ENCODE assay signal across 29 mouse cellular contexts in the genomic region with DNA sequence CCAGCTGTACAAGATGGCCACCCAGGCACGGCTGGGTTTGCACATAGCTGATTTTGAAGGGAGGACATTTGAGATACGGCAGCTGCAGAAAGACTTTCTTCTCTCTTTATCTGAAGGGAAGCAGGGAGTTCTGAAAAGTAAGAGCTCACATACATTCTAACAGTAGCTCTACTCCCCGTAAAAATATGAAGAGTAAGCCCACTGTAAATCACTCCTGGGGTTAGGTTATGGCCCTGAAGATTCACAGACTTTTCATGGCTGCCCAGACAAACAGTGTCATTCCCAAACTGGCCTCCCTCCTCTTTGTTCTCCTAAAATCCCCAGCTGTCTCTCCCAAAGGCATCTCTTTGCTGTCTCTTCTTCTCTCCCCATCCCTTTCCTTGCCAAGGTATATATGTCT. TPM values are rescaled to one million over a fixed set of nuclear protein-coding genes. Genes with fewer than 3 reads are reported as not detected.
"Had no signal": no experiment of that assay in that cellular context is flagged by ENCODE, and none has a peak within 500 bp of the region (broad histone marks: within the 10 kb centered on the region; RNA-seq: fewer than 3 reads in every experiment).

No protein-coding gene starts in this region.

- H3K4me2 ChIP-seq: embryonic facial prominence, embryonic 12.5 days; embryonic facial prominence, embryonic 13.5 days; embryonic facial prominence, embryonic 15.5 days; forebrain, embryonic 12.5 days; forebrain, embryonic 13.5 days; forebrain, embryonic 15.5 days had no signal

- H3K9me3 ChIP-seq: embryonic facial prominence, embryonic 10.5 days; embryonic facial prominence, embryonic 12.5 days; embryonic facial prominence, embryonic 13.5 days; embryonic facial prominence, embryonic 15.5 days; forebrain, embryonic 10.5 days; forebrain, embryonic 12.5 days; forebrain, embryonic 13.5 days; forebrain, embryonic 15.5 days had no signal

- H3K36me3 ChIP-seq: embryonic facial prominence, embryonic 10.5 days; embryonic facial prominence, embryonic 12.5 days; embryonic facial prominence, embryonic 13.5 days; embryonic facial prominence, embryonic 15.5 days; forebrain, embryonic 10.5 days; forebrain, embryonic 12.5 days; forebrain, embryonic 15.5 days had no signal

- H3K4me3 ChIP-seq: embryonic facial prominence, embryonic 10.5 days; embryonic facial prominence, embryonic 12.5 days; embryonic facial prominence, embryonic 13.5 days; embryonic facial prominence, embryonic 15.5 days; erythroblast, embryonic 14.5 days; forebrain, embryonic 10.5 days; forebrain, embryonic 12.5 days; forebrain, embryonic 13.5 days; forebrain, embryonic 15.5 days; gastrocnemius, adult 2 months; heart, adult 2 months had no signal

- H3K9ac ChIP-seq: embryonic facial prominence, embryonic 12.5 days; embryonic facial prominence, embryonic 13.5 days; embryonic facial prominence, embryonic 15.5 days; forebrain, embryonic 12.5 days; forebrain, embryonic 13.5 days; forebrain, embryonic 15.5 days; forebrain, postnatal 0 days had no signal

- ATAC-seq: forebrain, embryonic 13.5 days; forebrain, embryonic 14.5 days; forebrain, embryonic 15.5 days; forebrain, embryonic 16.5 days; forebrain, postnatal 0 days had no signal

- H3K4me1 ChIP-seq: embryonic facial prominence, embryonic 12.5 days; embryonic facial prominence, embryonic 15.5 days; forebrain, embryonic 10.5 days; forebrain, embryonic 12.5 days; forebrain, embryonic 13.5 days; forebrain, embryonic 15.5 days had no signal

- DNase-seq: cerebellum, adult 2 months; cerebellum, adult 8-10 months; cerebellum, adult 9-10 months; cerebellum, adult 9-11 months; cerebellum, postnatal 10 days; cerebellum, postnatal 14 days; cerebellum, postnatal 25 days; cerebellum, postnatal 36 days; embryo, embryonic 11 days; forebrain, postnatal 0 days; gastrocnemius, adult 2 months; gastrocnemius, postnatal 10 days; gastrocnemius, postnatal 14 days; gastrocnemius, postnatal 25 days; gastrocnemius, postnatal 36 days; heart, adult 11 months; heart, adult 18-20 months; heart, adult 2 months had no signal

- H3K27ac ChIP-seq: embryonic facial prominence, embryonic 10.5 days; embryonic facial prominence, embryonic 12.5 days; embryonic facial prominence, embryonic 13.5 days; embryonic facial prominence, embryonic 15.5 days; forebrain, embryonic 10.5 days; forebrain, embryonic 12.5 days; forebrain, embryonic 13.5 days; forebrain, embryonic 15.5 days; heart, adult 2 months had no signal

- H3K27me3 ChIP-seq: embryonic facial prominence, embryonic 12.5 days; embryonic facial prominence, embryonic 13.5 days; embryonic facial prominence, embryonic 15.5 days; forebrain, embryonic 12.5 days; forebrain, embryonic 13.5 days; forebrain, embryonic 15.5 days had no signal

RNA-seq across cellular contexts. Expression of a gene that starts 43.0 kb away (rescaled TPM):
- polyA plus RNA-seq: erythroblast, embryonic 14.5 days had no signal
